Mouse (Mus musculus): ENCODE data around the gene Dock8. TPM values are rescaled to one million over a fixed set of nuclear protein-coding genes. Genes with fewer than 3 reads are reported as not detected.

The Dock8 gene
- total RNA-seq, 2 experiments from 2014 or later = 14.4 to 31.9 TPM

DNA sequence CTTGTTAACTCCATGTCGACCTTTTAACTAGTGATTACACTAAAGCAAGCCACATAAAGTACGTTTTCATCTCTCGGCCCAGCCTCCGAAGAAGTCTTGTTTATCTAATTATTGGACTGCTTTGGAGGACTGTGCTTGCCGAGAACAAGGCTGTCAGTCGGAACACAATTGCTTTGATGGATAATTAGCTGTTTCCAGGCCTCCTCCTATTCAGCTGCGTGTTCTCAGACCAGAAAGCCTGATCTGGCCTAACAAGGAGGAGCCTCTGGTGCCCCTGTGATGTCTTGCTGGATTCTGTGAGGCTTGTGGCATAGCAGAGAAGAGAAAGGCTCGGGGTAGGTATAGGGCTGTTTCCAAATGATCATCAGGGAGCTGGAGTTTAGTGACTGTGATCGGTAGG is 106.3 kb downstream of the Dock8 start:
- ATAC-seq (replicated peaks; ENCODE audit: low FRiP score, poor library complexity, severe bottlenecking) = no peak

DNA sequence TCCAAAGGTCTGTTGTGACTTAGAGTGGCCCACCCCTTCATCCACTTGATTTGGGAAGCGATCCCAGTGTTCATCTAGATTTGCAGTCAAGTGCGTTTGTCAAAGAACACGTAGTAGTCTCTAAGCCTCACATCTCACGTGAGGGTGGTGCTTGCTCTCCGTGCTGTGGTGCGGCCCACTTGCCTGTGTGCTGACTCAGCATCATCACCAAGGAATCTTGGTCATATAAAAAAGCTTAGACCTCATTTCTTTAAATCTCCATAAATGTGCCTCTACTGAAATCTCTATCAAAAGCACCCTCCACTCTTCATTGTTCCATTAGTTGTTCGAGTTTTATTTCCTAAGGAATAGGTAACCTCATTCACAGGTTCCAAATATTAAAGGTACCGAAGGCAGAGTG is 107.0 kb downstream of the Dock8 start:
- no peak for ATAC-seq (replicated peaks; ENCODE audit: low FRiP score, poor library complexity, severe bottlenecking)

DNA sequence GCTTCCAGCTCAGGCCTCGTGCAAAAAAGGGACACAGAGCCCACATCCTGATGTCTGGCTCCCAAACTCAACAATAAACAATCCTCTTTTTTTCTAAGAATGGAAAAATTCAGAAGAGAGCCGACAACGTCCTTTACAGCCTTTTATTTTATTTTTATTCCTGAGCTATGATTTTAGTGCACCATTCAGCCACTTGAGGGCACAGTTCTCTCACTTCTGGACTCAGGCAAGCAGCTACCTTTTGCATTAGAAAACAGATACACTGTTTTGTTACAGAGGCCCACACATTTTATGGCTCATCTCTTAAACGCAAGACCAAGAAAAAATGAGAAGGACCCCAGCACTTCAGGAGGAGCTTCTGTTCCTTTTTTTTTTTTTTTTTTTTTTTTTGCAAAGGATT is 108.1 kb downstream of the Dock8 start:
- ATAC-seq (replicated peaks; ENCODE audit: low FRiP score, poor library complexity, severe bottlenecking) = no peak

DNA sequence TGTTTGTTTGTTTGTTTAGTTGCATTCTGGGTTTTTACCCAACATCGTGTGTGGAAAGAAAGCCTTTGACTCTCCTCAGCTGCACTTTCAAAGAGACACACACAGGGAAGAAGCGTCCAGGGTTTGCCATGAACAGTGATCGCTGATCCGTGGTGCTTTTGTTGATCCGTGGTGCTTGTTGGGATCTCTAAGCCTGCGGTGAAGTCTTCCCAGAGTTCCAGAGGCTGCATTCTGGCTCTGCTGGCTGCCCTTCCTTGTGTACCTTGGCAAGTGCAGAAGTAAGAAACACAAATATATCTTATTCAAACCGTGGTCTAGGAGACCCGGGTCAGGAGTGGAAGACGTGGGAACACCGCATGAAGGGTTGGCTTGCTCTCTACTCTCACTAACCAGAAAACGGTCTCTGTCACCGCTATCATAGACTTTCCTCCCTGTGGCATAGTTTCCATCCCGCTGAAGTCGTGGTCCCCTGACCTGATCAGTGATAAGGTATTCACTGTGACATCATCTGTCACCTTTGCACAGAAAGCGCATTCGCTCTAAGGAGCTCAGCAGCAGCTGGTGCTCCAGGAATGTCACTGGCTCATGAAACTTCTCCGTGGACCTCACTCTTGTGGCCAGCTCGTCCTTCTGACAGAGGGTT is 112.4 kb downstream of the Dock8 start:
- ATAC-seq (replicated peaks; ENCODE audit: low FRiP score, poor library complexity, severe bottlenecking) = no peak

DNA sequence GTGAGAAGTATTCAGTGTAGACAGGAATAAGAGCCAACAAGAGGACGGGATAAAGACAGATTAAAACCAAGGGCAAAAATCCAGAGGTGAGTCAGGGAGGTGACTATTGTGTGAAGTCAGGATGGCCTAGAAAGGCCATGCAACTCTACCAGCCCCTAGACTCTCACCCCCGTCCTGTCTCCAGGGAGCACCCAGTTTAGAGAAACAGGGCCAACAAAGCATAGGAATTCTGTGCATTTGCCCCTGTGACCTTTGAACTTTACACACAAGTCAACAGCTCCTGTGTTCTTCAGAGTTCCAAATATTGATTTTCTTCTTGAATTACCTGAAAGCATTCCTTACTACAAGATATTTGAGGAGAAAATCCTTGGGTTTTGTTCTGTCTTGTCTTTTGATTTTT is 117.6 kb downstream of the Dock8 start:
- ATAC-seq (replicated peaks; ENCODE audit: low FRiP score, poor library complexity, severe bottlenecking) = no peak

DNA sequence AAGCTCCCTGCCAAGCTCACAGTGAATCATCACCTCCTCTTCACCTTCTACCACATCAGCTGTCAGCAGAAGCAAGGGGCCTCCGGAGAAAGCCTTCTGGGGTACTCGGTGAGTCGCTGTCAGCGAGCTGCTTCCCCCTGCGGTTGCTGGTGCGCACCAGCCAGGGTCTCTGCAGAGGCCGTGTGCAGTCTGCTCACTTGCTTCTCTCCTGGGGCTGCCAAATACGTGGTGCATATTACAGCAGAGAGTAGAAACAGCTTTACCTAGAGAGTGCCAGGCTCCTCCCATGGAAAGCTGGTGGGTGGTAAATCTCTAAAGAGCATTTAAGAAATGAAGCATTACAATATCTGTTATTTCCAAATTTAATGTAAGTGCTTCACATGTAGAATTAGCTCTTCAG is 123.1 kb downstream of the Dock8 start:
- ATAC-seq (replicated peaks; ENCODE audit: low FRiP score, poor library complexity, severe bottlenecking) = no peak

DNA sequence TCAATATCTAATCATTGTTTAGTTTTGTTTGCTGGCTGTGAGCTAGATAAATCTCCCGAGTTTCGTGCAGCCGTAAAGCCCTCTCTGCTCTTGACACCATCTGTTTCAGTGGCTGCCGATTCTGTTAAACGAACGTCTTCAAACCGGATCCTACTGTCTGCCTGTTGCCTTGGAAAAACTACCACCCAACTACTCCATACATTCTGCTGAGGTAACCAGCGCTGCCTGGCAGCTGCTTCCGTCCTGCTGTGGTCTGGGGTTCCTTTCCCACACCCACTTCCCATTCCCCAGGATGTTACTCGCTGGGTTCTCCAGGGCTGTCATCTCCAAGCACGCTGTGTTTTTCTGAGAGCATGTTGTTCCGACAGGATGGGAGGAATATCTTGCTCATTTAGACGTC is 123.7 kb downstream of the Dock8 start:
- no peak for ATAC-seq (replicated peaks; ENCODE audit: low FRiP score, poor library complexity, severe bottlenecking)

DNA sequence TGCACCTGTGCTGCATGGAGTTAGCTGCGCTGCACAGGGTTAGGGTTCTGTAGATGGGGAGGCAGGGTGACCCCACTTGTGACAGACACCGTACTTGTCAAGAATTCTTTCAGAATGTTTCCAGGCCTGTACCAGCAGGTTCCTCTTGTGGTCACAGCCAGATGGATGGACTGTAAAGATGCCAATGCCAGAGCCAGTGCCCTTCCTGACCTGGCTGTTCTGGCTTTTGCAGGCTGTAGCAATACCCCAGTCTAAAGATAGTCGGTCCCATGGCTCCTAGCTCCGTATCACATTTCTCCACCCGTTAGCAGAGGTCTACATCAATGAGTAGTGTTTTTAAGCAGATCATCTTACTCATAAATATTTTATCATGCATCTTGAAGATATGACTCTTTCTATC is 124.1 kb downstream of the Dock8 start:
- ATAC-seq (replicated peaks; ENCODE audit: low FRiP score, poor library complexity, severe bottlenecking) = no peak

DNA sequence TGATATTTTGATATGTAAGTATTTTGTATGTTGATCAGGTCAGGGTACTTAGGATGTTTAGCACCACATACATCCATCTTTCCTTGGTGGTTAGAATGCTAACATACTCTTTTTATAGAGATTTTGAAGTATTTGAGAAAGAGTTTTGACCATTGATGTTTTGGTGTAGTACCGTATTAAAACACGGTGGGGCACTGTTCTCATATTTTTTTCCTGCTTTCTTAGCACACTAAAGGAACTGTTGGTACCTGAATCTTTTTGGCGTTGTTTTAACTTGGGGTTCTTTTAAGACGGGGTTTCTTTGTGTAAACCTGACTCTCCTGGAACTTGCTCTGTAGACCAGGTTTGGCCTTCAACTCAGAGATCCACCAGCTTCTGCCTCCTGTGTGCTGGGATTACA is 133.0 kb downstream of the Dock8 start:
- ATAC-seq (replicated peaks; ENCODE audit: low FRiP score, poor library complexity, severe bottlenecking) = no peak

DNA sequence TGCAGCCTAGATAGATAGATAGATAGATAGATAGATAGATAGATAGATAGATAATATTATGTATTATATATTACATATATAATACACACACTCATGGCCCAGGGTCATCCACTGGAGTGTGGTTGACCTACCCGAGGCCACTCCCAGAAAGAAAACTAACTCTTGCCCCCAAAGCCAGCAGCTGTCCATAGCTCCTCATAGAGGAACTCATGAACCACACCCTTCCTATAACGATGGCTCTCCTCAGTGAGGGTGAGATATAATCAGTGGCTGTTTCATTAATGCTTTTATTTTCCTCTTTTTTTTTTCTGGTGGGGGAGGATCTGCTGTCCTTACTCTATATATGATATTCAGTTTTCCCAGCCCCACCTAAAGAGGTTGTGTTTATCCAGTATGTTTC is 134.6 kb downstream of the Dock8 start:
- ATAC-seq (replicated peaks; ENCODE audit: low FRiP score, poor library complexity, severe bottlenecking) = no peak

DNA sequence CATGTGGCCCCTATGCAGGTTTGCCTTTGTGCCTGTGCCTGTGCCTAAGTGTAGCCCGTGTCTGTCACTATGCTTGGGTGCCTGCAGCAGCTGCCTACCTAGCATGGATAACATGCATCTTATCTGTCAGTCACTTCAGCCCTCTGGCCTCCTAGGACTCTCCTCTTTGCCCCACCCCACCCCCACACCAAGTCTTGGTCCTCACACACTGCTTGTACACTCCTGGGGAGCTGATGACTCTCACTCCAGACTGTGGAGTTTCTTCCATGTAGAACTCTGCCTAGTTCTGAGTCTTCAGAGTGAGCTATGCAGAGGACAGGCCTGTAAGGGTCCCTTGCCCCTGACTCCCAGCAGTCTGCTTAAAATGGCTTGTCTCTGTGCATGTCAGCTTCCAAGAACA is 136.8 kb downstream of the Dock8 start:
- no peak for ATAC-seq (replicated peaks; ENCODE audit: low FRiP score, poor library complexity, severe bottlenecking)

DNA sequence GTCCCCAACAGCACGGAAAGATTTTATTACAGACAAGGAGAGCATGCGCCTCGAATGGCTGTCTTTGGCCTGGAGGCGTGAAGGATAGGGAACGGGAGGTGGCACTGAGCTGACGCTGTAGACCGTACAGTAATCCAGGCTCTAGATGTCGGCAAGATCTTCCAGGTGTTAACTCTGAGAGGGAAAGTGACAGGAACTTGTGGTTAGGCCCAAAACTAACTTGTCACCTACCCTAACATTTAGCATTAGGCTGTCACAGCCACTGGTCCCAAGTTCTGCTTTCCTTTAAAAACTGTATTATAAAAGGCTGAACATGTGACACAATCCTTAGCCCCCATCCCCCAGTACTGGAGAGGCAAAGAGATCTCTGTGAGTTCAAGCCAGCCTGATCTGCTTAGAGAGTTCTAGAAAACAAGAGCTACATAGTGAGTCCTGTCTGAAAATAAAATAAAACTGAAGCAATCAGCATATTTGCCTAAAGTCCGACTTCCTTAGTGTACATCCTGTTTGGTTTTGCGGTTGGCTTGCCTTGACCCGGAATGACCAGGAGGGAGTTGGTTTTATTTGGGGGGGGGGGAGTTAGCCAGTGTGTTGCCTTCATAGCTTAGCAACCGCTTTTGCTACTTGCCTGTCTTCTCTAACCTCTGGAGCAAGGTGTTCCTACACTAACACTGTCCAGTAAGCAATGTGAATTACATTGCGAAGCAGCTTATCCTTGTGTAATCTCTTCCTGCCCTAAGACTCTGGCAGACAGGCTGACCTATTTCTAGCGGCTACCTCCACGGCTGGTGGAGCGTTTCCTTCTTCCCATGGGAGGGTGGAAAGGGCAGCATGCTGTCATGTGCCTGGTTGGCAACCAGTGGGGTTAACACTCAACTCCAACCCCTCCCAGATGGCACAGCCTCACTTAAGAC is 138.8 kb downstream of the Dock8 start:
- ATAC-seq (replicated peaks; ENCODE audit: low FRiP score, poor library complexity, severe bottlenecking) = no peak

DNA sequence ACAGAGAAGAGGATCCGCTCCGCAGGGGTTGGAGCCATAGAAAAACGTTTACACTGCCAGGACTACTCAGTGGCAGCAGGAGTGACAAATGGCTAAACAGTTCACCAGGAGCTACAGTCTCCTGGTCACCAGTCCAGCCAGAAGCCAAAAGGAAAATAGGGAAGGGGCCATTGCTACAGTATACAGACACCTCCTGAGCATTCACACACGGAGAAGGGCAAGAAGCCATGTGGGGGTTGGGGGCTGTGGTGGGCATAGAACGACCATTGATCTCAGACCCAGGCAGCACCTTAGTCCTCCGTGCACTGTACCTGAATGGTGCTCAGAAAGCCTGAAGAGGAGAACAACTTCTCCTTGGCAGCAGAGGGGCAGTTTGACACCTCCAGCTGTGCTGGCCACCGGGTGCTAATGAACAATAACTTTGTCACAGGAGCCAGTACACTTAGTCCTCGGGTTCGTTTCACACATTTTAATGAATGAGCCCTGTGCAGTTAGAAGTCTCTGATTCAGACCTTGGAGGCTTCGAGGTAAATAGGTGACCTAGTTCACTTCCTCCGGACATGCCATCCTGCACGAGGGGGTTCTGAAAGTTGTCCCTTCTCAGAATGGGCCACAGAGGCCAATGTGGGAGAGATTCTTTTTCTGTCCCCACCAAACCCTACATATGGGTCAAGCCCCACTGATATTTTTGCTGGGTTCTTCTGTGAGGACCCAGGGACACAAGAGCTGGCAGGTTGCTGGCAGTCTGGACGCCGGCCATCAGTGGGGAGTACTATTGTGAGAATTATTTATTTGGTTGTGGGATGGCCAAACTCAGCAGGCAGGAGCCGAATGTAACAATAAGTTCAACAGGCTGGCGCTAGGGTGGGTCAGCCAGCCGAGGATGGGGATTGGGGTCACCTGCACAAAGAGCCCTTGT is 145.0 kb downstream of the Dock8 start:
- ATAC-seq (replicated peaks; ENCODE audit: low FRiP score, poor library complexity, severe bottlenecking) = no peak

DNA sequence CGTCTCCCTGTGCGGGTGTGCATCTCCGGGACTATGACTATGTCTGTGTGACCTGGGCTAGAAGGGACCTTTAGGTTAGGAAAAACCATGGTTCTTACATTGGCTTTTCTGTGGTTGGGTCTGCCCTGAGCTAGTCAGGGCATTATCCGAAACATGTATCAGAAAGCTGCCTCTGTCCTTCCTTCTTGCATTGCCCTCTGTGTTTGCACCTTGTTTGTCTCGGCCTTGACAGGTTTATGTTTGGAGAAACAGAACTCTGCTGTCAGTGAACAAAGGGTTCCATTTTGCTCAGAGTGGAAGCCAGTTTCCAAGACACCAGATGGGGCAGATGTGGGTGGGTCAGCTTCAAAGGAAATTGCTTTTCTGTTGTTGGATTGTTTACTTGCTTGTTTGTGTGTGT is 145.8 kb downstream of the Dock8 start:
- no peak for ATAC-seq (replicated peaks; ENCODE audit: low FRiP score, poor library complexity, severe bottlenecking)

DNA sequence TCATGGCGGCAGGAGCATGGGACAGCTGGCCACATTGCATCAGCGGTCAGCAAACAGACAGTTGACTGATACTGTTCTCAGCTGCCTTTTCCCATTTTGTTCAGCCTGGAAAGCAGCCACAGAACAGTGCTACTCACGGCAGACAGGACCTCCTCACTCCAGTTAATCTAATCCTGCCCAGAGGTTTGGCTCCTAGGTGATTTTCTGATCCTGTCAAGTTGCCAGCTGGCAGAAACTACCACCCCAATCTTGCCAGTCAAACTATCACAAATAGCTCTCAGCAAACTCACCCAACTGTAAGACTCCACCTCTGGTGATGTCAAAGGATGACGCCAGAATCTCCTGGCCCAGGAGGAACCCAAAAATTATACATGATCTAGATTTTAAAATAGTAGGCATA is 146.8 kb downstream of the Dock8 start:
- ATAC-seq (replicated peaks; ENCODE audit: low FRiP score, poor library complexity, severe bottlenecking) = no peak

DNA sequence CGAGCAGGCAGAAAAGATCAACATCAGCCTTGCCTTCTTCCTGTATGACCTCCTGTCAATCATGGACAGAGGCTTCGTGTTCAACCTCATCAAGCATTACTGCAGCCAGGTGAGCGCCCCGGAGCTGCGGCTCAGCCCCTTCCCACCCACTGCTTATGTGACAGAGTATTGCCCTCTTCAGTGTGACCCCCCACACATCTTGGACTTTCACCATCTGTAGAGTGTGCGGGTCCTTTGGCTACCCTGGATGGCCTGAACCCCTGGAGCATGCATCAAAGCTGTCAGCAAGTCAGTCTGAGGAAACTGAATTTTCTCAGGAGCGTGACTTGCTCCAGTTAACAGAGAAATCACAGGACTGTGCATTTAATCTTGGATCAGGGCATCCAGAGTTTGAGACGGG is 150.5 kb downstream of the Dock8 start:
- ATAC-seq (replicated peaks; ENCODE audit: low FRiP score, poor library complexity, severe bottlenecking) = no peak

DNA sequence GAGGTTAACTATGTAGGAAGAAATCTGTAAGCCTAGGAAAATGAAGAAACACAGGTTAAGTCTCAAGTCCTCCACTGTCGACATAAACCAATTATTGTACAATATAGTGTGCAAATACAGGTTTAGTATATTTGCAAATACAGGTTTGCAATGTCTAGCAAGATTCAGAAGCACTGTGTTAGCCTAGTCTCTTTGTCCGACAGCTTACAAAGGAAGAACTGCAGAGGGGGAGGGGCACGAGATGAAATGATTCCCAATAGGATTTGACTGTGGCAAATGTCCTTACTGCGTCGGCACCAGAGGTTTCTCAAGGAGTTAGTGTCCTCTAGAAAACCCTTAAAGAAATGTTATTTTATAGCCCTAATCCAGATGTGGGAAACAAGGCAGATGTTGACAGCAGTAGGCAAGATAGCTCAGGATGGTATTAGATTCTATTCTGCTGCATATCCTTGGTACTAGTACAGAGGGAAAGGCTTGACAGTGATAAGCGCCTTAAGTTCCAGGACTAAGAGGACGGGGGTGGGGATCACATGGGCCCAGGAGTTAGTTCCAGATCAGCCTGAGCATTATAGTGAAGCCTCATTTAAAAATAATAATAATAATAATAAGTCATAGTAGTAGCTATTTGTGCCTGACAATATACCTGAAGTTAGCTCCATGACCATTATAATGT is 155.3 kb downstream of the Dock8 start:
- ATAC-seq (replicated peaks; ENCODE audit: low FRiP score, poor library complexity, severe bottlenecking) = no peak

DNA sequence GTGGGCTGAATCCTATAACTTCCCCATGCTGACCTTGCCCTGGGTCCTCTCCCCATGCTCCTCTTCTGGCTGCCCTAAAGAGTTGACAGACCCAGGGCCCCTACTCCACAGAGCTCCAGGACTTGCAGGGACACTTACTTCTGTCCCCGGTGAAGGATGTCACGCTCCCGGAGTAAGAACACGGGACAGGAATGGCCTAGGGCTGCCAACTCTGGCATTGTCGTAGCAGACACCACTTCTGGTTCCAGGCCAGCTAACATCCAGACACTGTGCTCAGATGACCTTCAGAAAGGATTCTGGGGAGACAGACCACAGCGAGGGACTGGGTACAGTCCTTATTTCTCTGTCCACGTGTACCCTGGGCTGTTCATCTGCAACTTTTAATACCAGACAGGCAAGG is 155.9 kb downstream of the Dock8 start:
- no peak for ATAC-seq (replicated peaks; ENCODE audit: low FRiP score, poor library complexity, severe bottlenecking)

DNA sequence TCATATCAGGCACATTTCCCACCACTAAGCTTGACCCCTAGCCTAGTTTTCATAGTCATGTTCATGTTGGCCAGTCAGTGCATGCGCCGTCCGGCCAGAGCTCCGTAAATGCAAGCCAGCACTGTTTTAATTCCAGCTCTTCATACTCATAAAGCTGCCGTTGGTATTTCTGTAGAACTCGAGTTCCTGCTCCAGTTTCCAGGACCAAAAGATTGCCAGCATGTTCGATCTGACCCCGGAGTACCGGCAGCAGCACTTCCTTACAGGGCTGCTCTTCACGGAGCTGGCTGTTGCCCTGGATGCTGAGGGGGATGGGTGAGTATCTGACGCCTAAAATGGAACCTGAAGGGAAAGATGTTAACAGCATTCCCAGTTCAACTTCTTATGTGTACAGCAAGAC is 156.4 kb downstream of the Dock8 start:
- no peak for ATAC-seq (replicated peaks; ENCODE audit: low FRiP score, poor library complexity, severe bottlenecking)

DNA sequence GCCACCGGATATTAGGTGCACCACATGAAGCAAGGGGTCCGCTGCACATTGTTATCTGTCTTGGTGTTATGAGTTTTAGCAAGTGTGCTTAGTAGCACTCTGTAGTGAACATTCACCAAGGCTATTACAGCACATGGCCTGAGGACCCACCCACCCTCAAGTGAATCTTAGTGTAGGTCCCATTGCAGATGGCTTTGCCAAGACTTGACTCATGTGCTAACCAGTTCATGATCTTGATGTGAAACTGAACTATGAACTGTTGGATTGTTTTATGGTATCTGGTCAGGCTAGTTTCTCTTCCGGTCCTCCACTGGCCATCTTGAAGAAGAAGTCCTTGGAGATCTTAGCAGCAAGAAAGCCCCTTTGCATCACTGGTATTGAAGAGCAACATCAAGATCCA is 162.9 kb downstream of the Dock8 start:
- ATAC-seq (replicated peaks; ENCODE audit: low FRiP score, poor library complexity, severe bottlenecking) = no peak
